Mouse (Mus musculus) layer of hippocampus, postnatal 25 days (tissue): ENCODE data around the gene Piwil4. TPM values are rescaled to one million over a fixed set of nuclear protein-coding genes. Genes with fewer than 3 reads are reported as not detected.
A peak's percentile ranks its signal among the peaks of the same experiment; 100 is the strongest.

ENCODE experiments used
- DNase-seq, 2 experiments: peaks; one replicate each; pipeline ENCODE4 v3.0.0; 2022; ENCODE audit warnings: mixed read lengths in 2 of 2, low spot score in 1 of 2; ENCODE audit errors: extremely low spot score in 1 of 2
- total RNA-seq, 2 experiments: library from RNA; stranded (reverse); gene quantifications; 2 replicates each; pipeline ENCODE4 v1.2.3; 2021

Gene Piwil4
- total RNA-seq: not detected

- no peak for DNase-seq
Observed at GRCm38 (mm10) chr9:14740151-14740924, at the start of gene Piwil4. Piwil4 (minus strand) TSS chr9:14740733.

DNA sequence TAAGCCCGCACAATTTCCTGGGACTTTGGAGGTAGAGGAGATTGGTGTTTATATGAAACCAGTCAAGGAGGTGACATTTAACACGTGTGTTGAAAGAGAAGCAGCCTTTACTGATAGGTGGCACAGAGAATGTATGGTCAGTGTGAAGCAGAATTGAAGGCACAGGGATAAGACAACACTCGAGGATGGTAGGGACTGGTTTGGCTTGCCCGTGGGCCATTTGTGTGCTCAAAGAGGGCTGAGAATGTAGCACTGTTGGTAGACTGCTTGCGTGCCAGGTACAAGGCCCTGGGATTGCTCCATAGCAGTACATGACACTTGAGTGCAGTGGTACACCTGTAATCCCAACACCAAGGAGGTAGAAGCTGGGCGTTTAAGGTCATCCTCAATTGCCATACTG lies 46.8 kb upstream of the Piwil4 start:
- DNase-seq: no peak

- DNase-seq: peak; percentile 81 to 84
Observed at GRCm38 (mm10) chr9:14784039-14785002, 43.8 kb upstream of the Piwil4 start, which contains the start of the genes Mre11a and Ankrd49. Mre11a (plus strand) TSS chr9:14784654. Ankrd49 (minus strand) TSS chr9:14784856.

DNA sequence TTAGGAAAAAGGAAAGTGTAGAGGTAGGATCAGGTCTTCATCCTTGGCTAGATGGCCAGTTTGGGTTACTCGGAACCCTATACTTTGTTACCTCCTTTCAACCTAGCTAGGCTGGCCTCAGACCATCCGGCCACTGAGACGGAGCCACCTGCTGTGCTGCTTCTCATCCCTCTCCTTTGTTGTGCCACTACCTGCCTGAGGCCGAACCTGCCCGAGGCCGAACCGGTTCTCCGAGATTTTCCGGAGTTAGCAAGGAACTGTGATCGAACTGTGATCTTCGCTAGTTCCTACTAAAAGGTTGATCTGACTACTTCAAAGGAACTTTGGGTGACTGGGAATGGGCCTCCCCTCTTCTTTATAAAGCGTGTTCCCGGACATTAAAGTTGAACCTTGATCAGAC lies 37.8 kb upstream of the Piwil4 start:
- no peak for DNase-seq

GRCm38 (mm10) chr9:14773813-14774212 lies 33.3 kb upstream of the Piwil4 start:
- DNase-seq: no peak

GRCm38 (mm10) chr9:14772074-14772473 lies 31.5 kb upstream of the Piwil4 start:
- DNase-seq: no peak

DNA sequence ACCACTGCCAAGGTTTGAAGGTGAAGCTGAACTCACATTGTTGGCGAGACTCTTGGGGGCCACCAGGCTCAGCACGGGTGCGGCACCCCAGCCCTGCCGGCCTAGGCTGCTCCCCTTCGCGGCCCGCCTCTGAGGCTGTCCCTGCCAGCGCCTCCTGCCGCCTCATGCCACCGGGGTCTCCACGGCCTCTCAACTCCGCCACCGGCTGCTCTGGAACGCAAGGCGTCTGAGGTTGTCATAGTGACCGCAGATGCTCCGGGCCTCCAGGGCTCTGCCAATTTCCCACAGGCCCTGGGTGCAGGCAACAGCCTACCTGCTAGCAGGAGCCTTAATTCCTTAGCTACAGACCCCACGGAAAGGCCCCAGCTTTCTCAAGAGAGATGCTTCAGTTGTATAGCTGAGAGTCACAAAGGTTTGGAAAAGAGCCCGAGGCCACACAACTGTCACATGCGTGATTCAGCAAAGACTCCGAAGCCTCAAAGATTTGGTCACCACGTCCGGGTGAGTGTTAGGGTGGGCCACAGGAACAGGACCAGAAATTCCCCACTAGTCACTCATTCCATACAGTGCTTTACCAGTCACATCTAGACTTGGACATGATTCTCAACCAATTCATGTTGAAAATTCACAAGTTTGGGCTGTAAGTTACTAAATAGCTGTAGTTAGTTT lies 30.4 kb upstream of the Piwil4 start, which contains the start of gene 1700012B09Rik:
Gene 1700012B09Rik, minus strand, starts transcription at position 228 of the 669 bp plus-strand sequence.
- no peak for DNase-seq

- no peak for DNase-seq
Observed at GRCm38 (mm10) chr9:14769811-14770210, 29.3 kb upstream of the Piwil4 start.

GRCm38 (mm10) chr9:14764765-14765164 lies 24.2 kb upstream of the Piwil4 start:
- peak in 1 of 2 experiments; percentile 77 for DNase-seq

GRCm38 (mm10) chr9:14759261-14759660 lies 18.7 kb upstream of the Piwil4 start:
- no peak for DNase-seq

DNA sequence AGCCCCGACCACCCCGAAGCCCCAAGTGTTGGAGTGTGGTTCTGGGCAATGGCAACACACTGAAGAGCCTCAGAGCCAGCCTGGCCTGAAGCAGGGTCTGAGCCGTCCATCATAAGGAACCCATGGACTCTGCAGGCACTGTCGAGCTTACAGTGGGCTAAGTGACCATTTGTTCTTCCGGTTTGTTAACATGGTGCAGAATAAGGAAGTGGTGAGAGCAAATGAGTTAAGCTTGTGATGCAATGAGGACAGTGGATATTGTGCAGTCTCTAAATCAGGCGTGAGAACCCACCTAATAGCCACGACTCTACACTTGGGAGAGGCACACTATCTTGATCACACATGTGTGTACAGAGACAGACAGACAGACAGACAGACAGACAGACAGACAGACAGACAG lies 18.1 kb upstream of the Piwil4 start:
- no peak for DNase-seq

DNA sequence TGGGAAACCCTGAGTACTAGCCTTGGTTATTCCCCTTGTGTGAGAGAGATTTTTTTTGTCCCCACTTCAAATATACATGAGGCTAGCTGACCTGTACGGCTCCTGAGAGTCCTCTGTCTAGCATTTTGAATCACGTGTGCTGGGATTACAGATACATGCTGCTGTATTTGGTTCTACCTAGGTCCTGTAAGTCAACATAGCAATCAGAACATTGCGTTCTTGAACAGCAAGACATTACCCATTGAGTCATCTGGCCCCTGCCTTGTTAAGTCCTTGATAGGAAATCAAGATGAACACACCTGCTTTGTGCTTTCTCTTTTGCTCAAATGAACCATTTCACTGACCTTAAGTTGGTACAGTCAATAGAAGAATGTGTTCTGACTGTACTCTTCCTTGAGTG lies 13.9 kb upstream of the Piwil4 start:
- DNase-seq: no peak

DNA sequence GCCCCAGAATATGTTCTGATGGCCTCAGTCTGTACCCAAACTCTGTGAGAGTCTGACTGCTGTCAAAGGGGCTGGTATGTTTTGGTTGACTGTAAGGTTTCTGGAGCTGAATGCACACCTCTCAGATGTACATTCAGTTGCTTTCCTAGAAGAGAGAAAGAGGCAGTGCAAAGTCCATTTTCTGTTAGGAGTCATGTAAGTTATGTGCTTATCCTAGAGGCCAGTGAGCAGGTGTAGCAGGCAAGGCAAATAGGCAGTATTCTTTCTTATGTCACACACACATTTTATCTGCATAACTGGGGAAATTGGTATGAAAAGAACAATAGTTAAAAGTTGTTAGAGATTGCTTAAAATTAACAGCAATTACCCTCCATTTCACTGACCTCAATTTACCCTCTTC lies 13.4 kb upstream of the Piwil4 start:
- no peak for DNase-seq

- DNase-seq: no peak
Observed at GRCm38 (mm10) chr9:14752001-14752522, 11.5 kb upstream of the Piwil4 start, which contains the start of gene Fut4. Fut4 (minus strand) TSS chr9:14752393.

DNA sequence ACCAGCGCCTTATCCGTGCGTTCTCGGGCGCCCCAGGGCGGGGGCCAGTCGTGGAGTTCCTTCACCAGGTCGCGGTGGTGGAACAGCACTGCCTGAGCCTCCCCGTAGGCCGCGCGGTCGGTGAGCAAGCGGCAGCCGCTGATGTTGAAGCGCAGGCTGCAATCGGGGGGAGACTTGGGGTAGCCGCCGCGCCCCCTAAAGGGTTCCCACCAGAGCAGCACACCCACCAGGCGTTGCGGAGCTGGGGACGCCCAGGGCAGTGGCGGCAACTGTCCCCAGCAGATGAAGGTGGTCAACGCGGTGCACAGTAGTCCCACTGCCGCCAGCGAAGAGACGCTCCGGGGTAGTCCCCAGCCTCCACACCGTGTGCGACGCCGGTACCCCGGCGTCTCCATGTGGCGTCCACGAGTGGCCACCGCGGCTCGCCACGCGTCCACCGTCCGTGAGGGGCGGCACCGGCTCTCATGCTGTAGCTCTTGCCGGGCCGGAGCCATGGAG lies 11.0 kb upstream of the Piwil4 start:
- no peak for DNase-seq

DNA sequence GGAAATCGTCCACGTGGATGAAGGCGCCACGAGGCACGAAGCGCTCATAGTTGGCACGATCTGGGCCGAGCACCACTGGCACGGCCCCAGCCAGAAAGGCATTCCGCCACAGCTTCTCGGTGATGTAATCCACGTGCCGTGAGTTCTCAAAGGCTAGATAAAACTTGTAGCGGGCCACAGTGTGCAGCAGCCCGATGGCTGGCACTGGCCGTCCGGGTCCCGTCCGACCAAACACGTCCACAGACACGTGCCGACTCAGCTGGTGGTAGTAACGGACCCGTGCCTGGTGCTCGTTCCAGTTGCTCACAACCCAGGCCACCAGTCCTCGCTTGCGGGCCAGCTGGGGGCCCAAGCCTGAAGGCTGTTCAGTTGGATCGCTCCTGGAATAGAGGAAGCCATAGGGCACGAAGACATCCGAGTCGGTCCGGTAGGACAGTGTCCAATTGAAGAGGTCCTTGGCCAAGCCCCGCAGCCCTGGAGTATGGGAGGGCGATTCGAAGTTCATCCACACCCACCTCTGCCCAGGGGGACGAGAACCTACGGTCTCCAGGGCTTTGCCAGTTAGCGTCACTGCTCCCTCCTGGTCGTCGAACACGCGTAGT lies 10.5 kb upstream of the Piwil4 start:
- DNase-seq: no peak

- DNase-seq: no peak
Observed at GRCm38 (mm10) chr9:14739498-14740150, 909 bp downstream of the Piwil4 start.

- DNase-seq: no peak
Observed at GRCm38 (mm10) chr9:14730941-14731541, 9.5 kb downstream of the Piwil4 start.

DNA sequence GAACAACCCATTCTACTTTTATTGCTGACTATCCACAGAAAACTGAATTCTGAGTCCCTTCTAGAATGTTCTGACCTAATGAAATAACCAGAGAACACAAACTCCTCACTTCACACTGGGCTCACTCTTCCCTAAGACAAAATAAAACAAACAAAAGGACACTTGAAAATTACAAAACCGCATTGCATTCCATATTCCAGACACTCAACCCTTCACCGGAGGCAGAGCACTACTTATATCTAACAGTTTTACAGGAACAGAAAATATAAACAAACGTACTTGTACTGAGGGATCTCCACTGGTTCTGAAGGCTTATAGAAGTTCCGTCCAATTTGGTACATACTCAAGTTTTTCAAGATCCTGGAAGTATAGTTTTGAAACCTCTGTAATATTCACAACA lies 12.2 kb downstream of the Piwil4 start:
- DNase-seq: no peak
